Mouse (Mus musculus) frontal cortex, postnatal 10 days (tissue): ENCODE measurements around the gene Apba2.

ENCODE experiments used
- DNase-seq, 2 experiments: peaks; one replicate each; pipeline ENCODE4 v3.0.0; 2022; ENCODE audit warnings: low spot score in 2 of 2, mixed read lengths in 1 of 2

Apba2 gene

GRCm38 (mm10) chr7:64656787-64657186 is 155.3 kb downstream of the Apba2 start:
- DNase-seq = no peak

- DNase-seq = no peak
These were observed 157.4 kb downstream of the Apba2 start for GRCm38 (mm10) chr7:64658914-64659313.

- DNase-seq = no peak
These were observed 157.8 kb downstream of the Apba2 start for GRCm38 (mm10) chr7:64659328-64659727.

- DNase-seq = no peak
These were observed 161.0 kb downstream of the Apba2 start for GRCm38 (mm10) chr7:64662506-64662905.

GRCm38 (mm10) chr7:64663600-64663999 is 162.1 kb downstream of the Apba2 start:
- no peak for DNase-seq

- DNase-seq = no peak
These were observed 163.6 kb downstream of the Apba2 start for GRCm38 (mm10) chr7:64665120-64665519.

GRCm38 (mm10) chr7:64665716-64666298 is 164.3 kb downstream of the Apba2 start:
- no peak for DNase-seq

GRCm38 (mm10) chr7:64667959-64668358 is 166.5 kb downstream of the Apba2 start:
- DNase-seq = no peak

GRCm38 (mm10) chr7:64679771-64680479 is 178.4 kb downstream of the Apba2 start:
- no peak for DNase-seq

- no peak for DNase-seq
These were observed 183.4 kb downstream of the Apba2 start for GRCm38 (mm10) chr7:64684893-64685292.

- no peak for DNase-seq
These were observed 186.8 kb downstream of the Apba2 start for GRCm38 (mm10) chr7:64688115-64688817.

GRCm38 (mm10) chr7:64691831-64692230 is 190.3 kb downstream of the Apba2 start:
- no peak for DNase-seq

GRCm38 (mm10) chr7:64694937-64695336 is 193.4 kb downstream of the Apba2 start:
- DNase-seq = no peak

- no peak for DNase-seq
These were observed 195.2 kb downstream of the Apba2 start for GRCm38 (mm10) chr7:64696521-64697281.

GRCm38 (mm10) chr7:64697791-64698337 is 196.4 kb downstream of the Apba2 start:
- no peak for DNase-seq

GRCm38 (mm10) chr7:64704060-64704595 is 202.6 kb downstream of the Apba2 start:
- no peak for DNase-seq

GRCm38 (mm10) chr7:64708176-64708575 is 206.7 kb downstream of the Apba2 start:
- DNase-seq = no peak

GRCm38 (mm10) chr7:64709520-64710262 is 208.2 kb downstream of the Apba2 start:
- DNase-seq = no peak

GRCm38 (mm10) chr7:64716286-64716685 is 214.8 kb downstream of the Apba2 start:
- DNase-seq = no peak

- DNase-seq = no peak
These were observed 221.8 kb downstream of the Apba2 start for GRCm38 (mm10) chr7:64723313-64723712.

GRCm38 (mm10) chr7:64724409-64724808 is 222.9 kb downstream of the Apba2 start:
- DNase-seq = no peak
